In the genomic region with DNA sequence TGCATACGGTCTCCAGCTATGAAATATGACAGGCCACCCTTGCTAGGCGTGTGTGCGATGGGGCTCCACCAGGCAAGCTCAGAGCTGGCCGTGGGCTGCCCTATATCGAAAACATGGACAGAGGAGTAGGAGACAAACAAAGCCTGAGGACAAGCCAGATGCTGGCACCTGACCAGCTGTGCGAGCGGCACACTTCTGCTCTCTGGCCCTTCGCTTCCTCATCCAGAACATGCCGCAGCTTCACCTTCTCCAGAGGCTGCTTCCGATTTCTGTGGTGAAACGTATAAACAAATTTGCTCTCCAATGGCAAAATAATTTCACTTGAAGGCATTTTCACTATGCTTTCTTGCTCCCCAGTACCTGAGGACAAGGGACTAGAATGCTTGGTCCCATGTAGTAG, we compare ENCODE assay signal across 27 mouse cellular contexts. TPM values are rescaled to one million over a fixed set of nuclear protein-coding genes. Genes with fewer than 3 reads are reported as not detected.
DNase-seq lines count a peak whose midpoint lies in the region; ATAC-seq and TF ChIP-seq lines count a peak whose summit lies in the region.
"Had no signal": no experiment of that assay in that cellular context is flagged by ENCODE, and none has a peak within 500 bp of the region (broad histone marks: within the 10 kb centered on the region; RNA-seq: fewer than 3 reads in every experiment).

No protein-coding gene starts in this region.

- H3K4me3 ChIP-seq in liver, postnatal 0 days (ENCODE audit: low read depth, low read length), result no peak overlapping the region
- no peak overlapping the region for H3K4me3 ChIP-seq in liver, embryonic 11.5 days (ENCODE audit: low read depth, low read length)
- no peak overlapping the region for H3K4me3 ChIP-seq in limb, embryonic 10.5 days
- no peak overlapping the region for H3K4me3 ChIP-seq in limb, embryonic 15.5 days
- H3K4me3 ChIP-seq: embryonic facial prominence, embryonic 12.5 days; forebrain, embryonic 10.5 days; heart, embryonic 12.5 days; midbrain, embryonic 10.5 days; midbrain, embryonic 15.5 days; stomach, embryonic 15.5 days had no signal

- H3K9ac ChIP-seq in liver, postnatal 0 days (replicated peaks), result no peak overlapping the region
- no peak overlapping the region for H3K9ac ChIP-seq in liver, embryonic 11.5 days (ENCODE audit: low read depth, low read length)
- H3K9ac ChIP-seq in limb, embryonic 15.5 days, result no peak overlapping the region
- H3K9ac ChIP-seq: embryonic facial prominence, embryonic 12.5 days; heart, embryonic 12.5 days; hindbrain, embryonic 14.5 days; midbrain, embryonic 15.5 days; stomach, embryonic 15.5 days had no signal

- no peak for TF ChIP-seq CTCF in liver, postnatal 0 days (IDR thresholded peaks at IDR 0.05; ENCODE audit: low read depth)

- H3K4me1 ChIP-seq in liver, postnatal 0 days (ENCODE audit: insufficient read depth), result peaks cover 9% of the 10 kb centered on the region; the same call in 1 of the 2 replicates
- H3K4me1 ChIP-seq in liver, embryonic 11.5 days (replicated peaks; ENCODE audit: control insufficient read depth, insufficient read depth, low read length), result no peaks in the 10 kb centered on the region; the same call in 1 of the 2 replicates
- peaks cover 91% of the 10 kb centered on the region for H3K4me1 ChIP-seq in limb, embryonic 10.5 days
- H3K4me1 ChIP-seq in limb, embryonic 15.5 days, result peaks cover 63% of the 10 kb centered on the region

- H3K4me2 ChIP-seq in liver, postnatal 0 days (ENCODE audit: low read depth, low read length), result no peak overlapping the region
- no peak overlapping the region for H3K4me2 ChIP-seq in liver, embryonic 11.5 days
- H3K4me2 ChIP-seq in limb, embryonic 15.5 days, result no peak overlapping the region
- H3K4me2 ChIP-seq: embryonic facial prominence, embryonic 12.5 days; heart, embryonic 12.5 days; hindbrain, embryonic 14.5 days; midbrain, embryonic 15.5 days; stomach, embryonic 15.5 days had no signal

- no peak for ATAC-seq in liver, postnatal 0 days
- no peak for ATAC-seq in liver, embryonic 11.5 days (replicated peaks; ENCODE audit: low FRiP score)
- ATAC-seq in limb, embryonic 15.5 days (ENCODE audit: insufficient number of reproducible peaks, low FRiP score, low TSS enrichment, low read depth), result no peak
- ATAC-seq: CD4-positive, CD25-positive, alpha-beta regulatory T cell, adult 4 months; forebrain, embryonic 16.5 days; intestine, postnatal 0 days; lung, postnatal 0 days; midbrain, embryonic 15.5 days had no signal

- no peaks in the 10 kb centered on the region for H3K36me3 ChIP-seq in liver, postnatal 0 days (replicated peaks; ENCODE audit: insufficient read depth, low read length)
- H3K36me3 ChIP-seq in liver, embryonic 11.5 days (ENCODE audit: control insufficient read depth, insufficient read depth, low read length), result no peaks in the 10 kb centered on the region
- H3K36me3 ChIP-seq in limb, embryonic 10.5 days, result no peaks in the 10 kb centered on the region
- no peaks in the 10 kb centered on the region for H3K36me3 ChIP-seq in limb, embryonic 15.5 days
- H3K36me3 ChIP-seq: embryonic facial prominence, embryonic 12.5 days; forebrain, embryonic 10.5 days; heart, embryonic 12.5 days; midbrain, embryonic 10.5 days; midbrain, embryonic 15.5 days; stomach, embryonic 15.5 days had no signal

- peak overlapping the region; percentile 39 for H3K27ac ChIP-seq in liver, postnatal 0 days (ENCODE audit: low read depth)
- no peak overlapping the region for H3K27ac ChIP-seq in liver, embryonic 11.5 days (ENCODE audit: low read depth, low read length)
- H3K27ac ChIP-seq in limb, embryonic 10.5 days, result peak overlapping the region; percentile 95
- H3K27ac ChIP-seq in limb, embryonic 15.5 days, result 0 out of 2 replicates have a peak overlapping the region, but pooled peaks have one; percentile 80
- H3K27ac ChIP-seq: hindbrain, embryonic 14.5 days; macrophage; midbrain, embryonic 10.5 days; midbrain, embryonic 15.5 days; stomach, embryonic 15.5 days had no signal

- no peak for DNase-seq in liver, postnatal 0 days
- DNase-seq in liver, embryonic 11.5 days (ENCODE audit: low spot score), result no peak
- no peak for DNase-seq in limb, embryonic 10.5 days (ENCODE audit: low spot score)
- no peak for DNase-seq in frontal cortex, postnatal 25 days (ENCODE audit: low spot score in 2 of 2)
- no peak for DNase-seq in embryo, embryonic 9.5 days (ENCODE audit: extremely low spot score)
- DNase-seq in retina, postnatal 1 day, result no peak
- DNase-seq: adrenal gland, postnatal 14 days; cerebellum, adult 18-20 months; cerebellum, postnatal 14 days; gastrocnemius, postnatal 10 days; kidney, postnatal 14 days; layer of hippocampus, adult 9-11 months; right cerebral cortex, adult 18-20 months; right cerebral cortex, postnatal 4 days had no signal

- no peaks in the 10 kb centered on the region for H3K27me3 ChIP-seq in liver, postnatal 0 days (ENCODE audit: insufficient read depth, low read length)
- H3K27me3 ChIP-seq in liver, embryonic 11.5 days (replicated peaks; ENCODE audit: control insufficient read depth, insufficient read depth, low read length), result no peaks in the 10 kb centered on the region
- no peaks in the 10 kb centered on the region for H3K27me3 ChIP-seq in limb, embryonic 10.5 days (ENCODE audit: low read depth, poor library complexity, severe bottlenecking)
- no peaks in the 10 kb centered on the region for H3K27me3 ChIP-seq in limb, embryonic 15.5 days
- H3K27me3 ChIP-seq: embryonic facial prominence, embryonic 12.5 days; heart, embryonic 12.5 days; stomach, embryonic 15.5 days had no signal

- 69% methylated on average over 11 of the region's 11 CpGs for WGBS in liver, postnatal 0 days (ENCODE audit: insufficient replicate concordance)
- 89% methylated on average over 11 of the region's 11 CpGs for WGBS in liver, embryonic 11.5 days
- WGBS in limb, embryonic 10.5 days, result 94% methylated on average over 11 of the region's 11 CpGs
- 75% methylated on average over 11 of the region's 11 CpGs for whole genome bisulfite sequencing in limb, embryonic 15.5 days

- H3K9me3 ChIP-seq in liver, postnatal 0 days (ENCODE audit: low read length), result no peaks in the 10 kb centered on the region
- no peaks in the 10 kb centered on the region for H3K9me3 ChIP-seq in liver, embryonic 11.5 days (ENCODE audit: control insufficient read depth, low read length)
- H3K9me3 ChIP-seq in limb, embryonic 10.5 days (replicated peaks), result no peaks in the 10 kb centered on the region
- H3K9me3 ChIP-seq in limb, embryonic 15.5 days, result no peaks in the 10 kb centered on the region
- H3K9me3 ChIP-seq: embryonic facial prominence, embryonic 12.5 days; forebrain, embryonic 10.5 days; heart, embryonic 12.5 days; midbrain, embryonic 10.5 days; midbrain, embryonic 15.5 days; stomach, embryonic 15.5 days had no signal

- no peak for TF ChIP-seq EP300 in liver, postnatal 0 days (IDR thresholded peaks at IDR 0.05; ENCODE audit: low read depth)

RNA-seq across cellular contexts. Expression of a gene that starts 13.1 kb away (rescaled TPM):
- polyA plus RNA-seq in liver, postnatal 0 days (2015; fragmentation: Nextera tagmentation; extraction: Ambion mirVana), result 6.8 and 8.2 TPM in 2 replicates
- polyA plus RNA-seq in liver, embryonic 11.5 days (2014; fragmentation: Nextera tagmentation; extraction: Ambion mirVana), result 1.9 and 2.2 TPM in 2 replicates
- polyA plus RNA-seq in limb, embryonic 10.5 days (2016; fragmentation: Nextera tagmentation; extraction: Ambion mirVana), result 0.63 and 1.2 TPM in 2 replicates
- 3.2 and 3.8 TPM in 2 replicates for polyA plus RNA-seq in limb, embryonic 15.5 days (2015; fragmentation: Nextera tagmentation; extraction: Ambion mirVana)

RNA-seq across cellular contexts. Expression of a gene that starts 29.4 kb away (rescaled TPM):
- polyA plus RNA-seq in liver, postnatal 0 days (2015; fragmentation: Nextera tagmentation; extraction: Ambion mirVana), result 84.3 and 87.4 TPM in 2 replicates
- polyA plus RNA-seq in liver, embryonic 11.5 days (2014; fragmentation: Nextera tagmentation; extraction: Ambion mirVana), result 230 and 233 TPM in 2 replicates
- 642 and 645 TPM in 2 replicates for polyA plus RNA-seq in limb, embryonic 10.5 days (2016; fragmentation: Nextera tagmentation; extraction: Ambion mirVana)
- 242 and 272 TPM in 2 replicates for polyA plus RNA-seq in limb, embryonic 15.5 days (2015; fragmentation: Nextera tagmentation; extraction: Ambion mirVana)
